Mouse (Mus musculus): Measurements from ENCODE around the gene Irgq.

DNA sequence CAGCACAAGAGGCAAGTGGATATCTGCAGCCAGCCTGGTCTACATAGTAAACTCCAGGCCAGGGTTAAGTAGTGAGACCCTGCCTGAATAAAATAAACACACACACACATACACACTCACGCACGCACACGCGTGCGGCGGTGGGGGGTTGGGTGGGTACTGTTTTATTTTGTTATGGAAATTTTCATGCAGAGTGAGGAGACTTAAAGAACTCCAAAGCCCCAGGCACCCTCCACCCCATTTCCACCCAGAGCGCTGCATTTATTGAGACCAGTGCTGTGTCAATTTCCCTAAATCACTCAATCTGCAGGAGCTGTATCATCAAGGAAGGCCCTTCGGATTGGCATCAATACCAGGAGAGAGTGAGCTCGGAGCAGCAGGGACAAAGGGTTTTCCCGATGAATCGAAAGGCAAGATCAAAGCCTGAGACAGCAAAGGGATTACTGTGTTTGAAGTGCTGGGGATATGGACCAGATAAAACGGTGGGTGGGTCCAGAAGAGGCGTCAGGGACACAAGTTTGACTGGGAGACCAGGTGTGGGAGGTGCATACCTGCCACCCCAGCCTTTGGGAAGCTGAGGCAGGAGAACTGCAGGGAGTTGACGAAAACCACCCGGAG, 24.9 kb upstream of the Irgq start:
- TF ChIP-seq POLR2A (IDR thresholded peaks at IDR 0.05; ENCODE audit: borderline replicate concordance, control insufficient read depth, low read depth, low read length) (no peak), CTCF (IDR thresholded peaks at IDR 0.05; ENCODE audit: control insufficient read depth, insufficient read depth, low read length) (no peak)
